Mouse (Mus musculus): ENCODE results near the gene Bnipl.

Bnipl gene

DNA sequence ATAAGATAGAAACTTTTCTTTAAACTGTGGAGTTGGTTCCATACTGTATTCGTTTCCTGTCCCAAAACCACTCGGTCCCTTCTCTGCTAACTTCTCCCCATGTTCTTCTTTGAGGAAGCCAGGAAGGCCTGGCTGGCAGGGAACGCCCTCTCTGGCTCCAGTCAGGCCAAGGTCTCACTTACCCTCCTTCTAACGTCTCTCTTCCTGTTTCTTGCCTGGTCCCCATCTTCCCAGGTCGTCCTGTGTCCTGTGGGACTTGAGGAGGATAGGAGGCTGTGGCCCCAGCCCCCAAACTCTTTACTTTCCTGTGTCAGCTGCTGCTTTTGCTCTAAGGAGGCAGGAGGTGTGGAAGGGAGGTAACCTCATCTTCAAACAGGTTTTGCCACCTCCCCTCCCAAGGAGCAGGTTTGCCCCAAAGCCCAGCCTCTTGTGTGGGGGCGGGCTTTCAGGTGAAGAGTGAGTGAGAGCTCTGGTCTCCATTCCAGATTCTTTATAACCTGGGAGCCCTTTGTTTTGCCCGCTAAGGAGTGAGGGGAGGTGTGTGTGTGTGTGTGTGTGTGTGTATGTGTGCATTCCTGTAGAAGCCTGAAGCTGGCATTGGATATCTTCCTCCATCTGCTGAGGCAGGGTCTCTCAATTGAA, at the start of gene Bnipl:
TSS of gene Bnipl (minus strand) at position 411 of the 642 bp plus-strand sequence.
- DNase-seq (ENCODE audit: low read depth, low spot score) = no peak

DNA sequence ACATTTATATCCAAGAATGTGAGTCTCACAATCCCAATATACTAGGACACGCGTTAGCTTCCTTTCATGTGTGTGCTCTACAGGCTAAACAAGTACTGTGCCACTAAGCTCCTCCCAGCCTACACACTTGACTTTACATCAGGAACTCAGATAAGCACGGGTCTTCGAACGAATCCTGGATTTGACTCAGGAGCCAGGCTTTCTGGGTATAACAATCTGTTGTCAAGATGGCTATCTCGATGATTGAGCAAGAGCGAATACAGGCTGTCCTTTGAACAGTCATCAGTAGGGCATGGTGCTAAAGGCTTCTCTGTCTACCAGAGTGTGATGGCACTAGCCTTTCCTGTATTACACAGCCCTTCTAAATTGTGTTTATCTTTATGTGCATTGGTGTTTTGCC, 47.0 kb upstream of the Bnipl start:
- no peak for DNase-seq (ENCODE audit: low read depth, low spot score)

DNA sequence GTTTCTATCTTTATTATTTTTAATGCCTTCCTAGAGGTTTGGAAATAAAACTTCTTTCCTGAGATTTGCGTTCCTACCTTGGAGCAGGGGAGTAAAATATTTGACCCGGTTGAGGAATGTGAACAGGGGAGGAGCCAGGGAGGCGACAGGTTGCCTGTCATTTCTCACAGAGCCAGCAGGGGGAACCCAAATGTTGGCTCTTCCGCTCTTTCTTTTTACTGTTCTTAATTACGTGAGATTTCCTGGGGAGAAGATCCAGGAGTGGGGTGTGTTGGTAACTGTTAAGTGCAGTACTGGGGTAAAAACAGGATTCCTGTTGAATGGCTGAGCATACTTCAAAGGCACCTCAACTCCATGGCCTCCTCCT, 45.1 kb upstream of the Bnipl start:
- peak; percentile 66 for DNase-seq (ENCODE audit: low read depth, low spot score)

DNA sequence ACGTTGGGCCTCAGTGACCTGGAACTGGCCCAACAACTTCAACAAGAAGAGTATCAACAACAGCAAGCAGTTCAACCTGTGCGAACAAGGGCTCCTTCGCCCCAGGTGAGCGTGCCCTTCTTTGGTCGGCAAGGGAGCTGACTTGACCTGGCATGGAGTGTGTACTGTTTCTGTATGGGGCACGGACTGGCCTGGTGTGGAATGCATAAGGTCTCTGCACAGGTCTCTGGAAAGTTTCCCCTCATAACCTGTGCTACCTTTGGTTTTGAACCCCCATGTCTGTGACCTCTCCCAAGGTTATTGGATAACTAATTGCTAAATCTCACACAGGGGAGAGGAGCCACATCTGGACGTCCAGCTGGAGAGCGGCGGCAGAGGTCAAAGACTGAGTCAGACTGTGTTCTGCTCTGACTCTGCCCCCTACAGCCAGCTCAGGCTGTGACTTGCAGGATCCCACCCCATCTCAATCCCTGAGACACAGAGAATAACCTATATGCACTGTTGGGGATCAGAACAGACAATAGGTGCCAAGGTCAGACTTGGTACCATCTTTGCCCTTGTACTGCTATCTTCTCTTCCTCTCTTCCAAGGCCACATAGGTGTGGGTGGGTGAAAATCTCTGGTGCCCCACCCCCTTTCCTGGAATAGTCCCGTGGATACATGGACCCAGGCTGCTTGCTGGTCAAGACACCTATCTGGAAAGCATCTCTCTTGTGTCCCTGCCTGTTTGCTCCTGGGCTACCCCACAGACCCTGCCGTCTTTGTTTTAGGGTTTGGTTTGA, 44.5 kb upstream of the Bnipl start:
- DNase-seq (ENCODE audit: low read depth, low spot score) = no peak

DNA sequence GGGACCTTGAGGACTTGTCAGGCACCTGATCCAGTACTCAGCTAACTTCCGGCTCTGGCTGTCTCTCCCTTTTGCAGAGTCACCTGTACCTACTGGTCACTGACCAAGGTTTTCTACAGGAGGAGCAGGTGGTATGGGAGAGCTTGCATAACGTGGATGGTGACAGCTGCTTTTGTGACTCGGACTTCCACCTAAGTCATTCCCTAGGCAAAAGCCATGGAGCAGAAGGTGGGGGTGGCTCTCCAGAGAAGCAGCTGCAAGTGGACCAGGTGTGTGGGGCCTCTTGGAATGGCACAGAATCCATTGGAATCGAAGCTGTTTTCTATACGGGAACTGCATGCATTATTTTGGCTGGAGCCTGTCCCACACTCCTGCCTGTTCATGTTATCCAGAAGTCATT, 43.7 kb upstream of the Bnipl start:
- DNase-seq (ENCODE audit: low read depth, low spot score) = no peak

DNA sequence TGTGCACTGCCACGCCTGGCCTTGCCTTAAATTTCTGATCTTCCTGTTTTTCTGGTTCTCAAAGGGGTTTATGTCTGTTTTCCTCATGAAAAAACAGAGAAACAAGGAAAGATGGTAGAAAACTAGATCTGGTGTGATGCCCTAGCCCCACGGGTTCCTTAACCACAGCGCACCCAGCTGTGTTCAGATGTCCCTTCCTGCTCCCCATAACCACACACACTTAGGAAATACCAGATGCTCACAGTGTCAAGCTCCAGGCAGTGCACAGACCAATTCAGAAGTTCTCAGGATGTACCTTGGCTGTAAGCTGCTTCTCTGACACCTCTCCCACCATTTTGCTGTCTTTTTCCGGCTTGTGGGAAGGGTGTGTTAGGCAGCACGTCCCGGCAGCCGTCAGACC, 43.3 kb upstream of the Bnipl start:
- no peak for DNase-seq (ENCODE audit: low read depth, low spot score)

- peak; percentile 27 for DNase-seq (ENCODE audit: low read depth, low spot score)
These were observed 42.5 kb upstream of the Bnipl start for GRCm38 (mm10) chr3:95293537-95293936.

DNA sequence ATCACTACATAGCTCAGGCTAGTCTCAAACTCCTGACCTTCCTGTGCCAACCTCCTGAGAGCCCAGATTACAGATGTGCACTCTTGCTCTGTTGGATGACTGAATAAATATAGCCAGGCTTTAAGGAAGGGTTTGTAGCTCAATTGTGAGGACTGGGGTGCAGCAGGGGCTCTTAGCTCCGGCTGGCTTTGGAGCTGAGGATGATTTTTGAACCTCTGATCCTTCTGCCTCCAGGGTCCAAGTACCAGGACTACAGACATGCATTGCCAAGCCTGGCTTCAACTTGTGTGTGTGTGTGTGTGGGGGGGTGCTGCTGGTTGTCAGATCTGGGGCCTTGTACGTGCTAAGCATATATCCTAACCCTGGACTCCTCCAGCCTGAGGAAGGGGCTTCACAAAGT, 41.9 kb upstream of the Bnipl start:
- DNase-seq (ENCODE audit: low read depth, low spot score) = no peak

- no peak for DNase-seq (ENCODE audit: low read depth, low spot score)
These were observed 40.0 kb upstream of the Bnipl start for GRCm38 (mm10) chr3:95291041-95291440.

- no peak for DNase-seq (ENCODE audit: low read depth, low spot score)
These were observed 39.2 kb upstream of the Bnipl start for GRCm38 (mm10) chr3:95290156-95290555.

DNA sequence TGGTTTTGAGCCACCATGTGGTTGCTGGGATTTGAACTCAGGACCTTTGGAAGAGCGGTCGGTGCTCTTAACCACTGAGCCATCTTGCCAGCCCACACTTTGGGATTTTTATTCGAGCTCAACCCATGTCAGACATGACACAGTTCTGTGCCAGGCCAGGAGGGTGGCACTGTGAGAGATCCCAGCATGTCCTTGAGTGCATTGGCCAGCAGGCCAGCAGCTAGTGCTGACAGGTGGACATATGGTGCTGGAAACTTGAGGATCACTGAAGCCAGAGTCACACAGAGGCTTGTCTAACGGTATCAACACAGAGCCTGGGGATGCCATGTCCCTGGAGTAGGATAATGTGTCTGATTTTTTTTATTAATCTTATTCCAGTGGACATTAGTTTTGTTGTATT, 38.4 kb upstream of the Bnipl start:
- peak; percentile 93 for DNase-seq (ENCODE audit: low read depth, low spot score)

- DNase-seq (ENCODE audit: low read depth, low spot score) = no peak
These were observed 36.5 kb upstream of the Bnipl start for GRCm38 (mm10) chr3:95287541-95287940.

DNA sequence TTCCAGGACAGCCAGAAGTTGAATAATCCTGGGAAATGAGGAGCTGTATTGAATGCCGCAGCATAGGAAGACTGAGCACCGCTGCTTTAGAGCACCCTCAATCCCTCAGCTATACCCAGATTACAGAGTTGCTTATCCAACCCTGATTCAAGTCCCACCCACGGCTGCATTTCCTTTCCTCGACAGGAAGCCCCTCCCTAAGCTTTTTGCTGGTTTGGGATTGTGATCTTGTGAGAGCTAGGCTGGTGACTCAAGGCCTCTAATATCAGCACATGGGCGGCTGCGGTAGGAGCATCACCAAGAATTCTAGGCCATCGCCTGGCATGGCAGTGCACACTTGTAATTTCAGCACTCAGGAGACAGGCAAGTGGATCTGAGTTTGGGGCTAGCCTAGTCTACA, 35.5 kb upstream of the Bnipl start:
- DNase-seq (ENCODE audit: low read depth, low spot score) = peak; percentile 36

- no peak for DNase-seq (ENCODE audit: low read depth, low spot score)
These were observed 35.0 kb upstream of the Bnipl start for GRCm38 (mm10) chr3:95286011-95286410.

DNA sequence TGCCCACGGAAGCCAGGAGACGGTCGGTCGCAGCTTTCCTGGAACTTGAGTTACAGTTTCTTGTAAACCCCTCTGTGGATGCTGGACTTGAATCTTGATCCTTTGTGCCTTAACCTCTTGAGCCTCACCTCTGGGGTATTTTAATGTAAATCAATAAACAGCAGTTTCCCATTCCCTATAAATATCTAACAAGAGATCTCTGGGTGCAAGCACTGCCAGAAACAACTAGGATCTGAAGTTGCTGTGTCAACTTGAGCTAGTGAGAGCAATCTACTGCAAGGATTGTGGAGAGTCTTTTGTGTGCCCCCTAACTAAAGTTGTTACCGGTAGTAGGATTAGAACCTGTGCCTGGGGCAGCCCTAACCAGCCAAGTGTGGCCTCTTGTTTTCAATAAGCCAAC, 34.4 kb upstream of the Bnipl start:
- no peak for DNase-seq (ENCODE audit: low read depth, low spot score)

GRCm38 (mm10) chr3:95284501-95285281, 33.7 kb upstream of the Bnipl start:
- peak; percentile 26 for DNase-seq (ENCODE audit: low read depth, low spot score)

DNA sequence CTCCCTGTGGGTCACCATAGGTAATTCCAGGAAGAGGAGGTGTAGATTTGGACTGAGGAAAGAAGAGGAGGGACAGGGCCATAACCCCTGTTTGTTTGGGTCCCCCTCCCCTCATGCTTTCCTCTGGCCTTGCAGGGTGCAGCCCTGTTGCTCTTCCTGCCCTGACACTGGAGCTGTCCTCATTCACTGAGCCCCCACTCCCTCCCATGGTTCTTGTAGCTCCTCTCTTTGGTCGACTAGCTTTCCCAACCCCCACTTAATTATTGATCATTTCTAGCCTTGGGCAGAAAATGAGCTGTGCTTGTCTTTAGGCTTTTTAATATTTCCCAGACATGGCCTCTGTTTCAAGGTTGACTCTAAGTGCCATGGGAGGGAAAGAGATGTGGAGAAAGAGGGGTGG, 33.1 kb upstream of the Bnipl start:
- peak; percentile 19 for DNase-seq (ENCODE audit: low read depth, low spot score)

- DNase-seq (ENCODE audit: low read depth, low spot score) = no peak
These were observed 32.6 kb upstream of the Bnipl start for GRCm38 (mm10) chr3:95283589-95283941.

- peak; percentile 93 for DNase-seq (ENCODE audit: low read depth, low spot score)
These were observed 32.0 kb upstream of the Bnipl start for GRCm38 (mm10) chr3:95282865-95283588.

DNA sequence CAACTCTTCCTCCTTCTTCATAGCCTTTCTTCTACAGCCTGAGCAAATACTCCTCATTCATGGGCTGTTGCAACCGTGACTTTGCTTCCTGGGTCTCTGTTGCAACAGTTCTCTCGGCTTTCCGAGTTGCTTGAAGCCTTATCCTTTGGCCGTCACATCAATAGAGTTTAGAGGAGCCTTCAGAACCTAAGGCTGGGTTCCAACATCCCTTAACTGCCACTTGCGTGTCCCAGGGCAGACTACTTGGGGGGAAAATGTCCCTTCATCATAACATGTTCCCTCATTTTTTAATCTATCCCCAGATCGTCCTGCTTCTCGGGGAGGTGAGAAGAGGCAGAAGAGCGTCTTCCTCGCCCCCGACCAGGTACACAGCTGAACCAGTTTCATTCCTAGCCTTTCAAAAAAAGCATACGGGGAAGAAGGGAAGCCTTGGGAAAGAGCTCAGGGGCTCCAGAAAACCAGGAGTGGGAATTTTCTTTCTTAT, 31.4 kb upstream of the Bnipl start:
- DNase-seq (ENCODE audit: low read depth, low spot score) = peak; percentile 56

- DNase-seq (ENCODE audit: low read depth, low spot score) = peak; percentile 99
These were observed 30.5 kb upstream of the Bnipl start, which contains the start of the genes Mindy1 and Prune1 for GRCm38 (mm10) chr3:95281216-95282126. Gene Mindy1, plus strand, starts transcription at chr3:95281345. Gene Prune1, minus strand, starts transcription at chr3:95282076.
